Mouse (Mus musculus): ENCODE data around the gene Mepce. TPM values are rescaled to one million over a fixed set of nuclear protein-coding genes. Genes with fewer than 3 reads are reported as not detected.
A peak's percentile ranks its signal among the peaks of the same experiment; 100 is the strongest.
"Not testable (repeated sequence)": the region's sequence is repeated elsewhere in the genome, so short reads cannot be mapped to it uniquely, and the experiment has no call there.

Gene Mepce
- polyA plus RNA-seq, 1 experiment from 2014 or later: 6.2 TPM

GRCm38 (mm10) chr5:137756882-137757661, 30.4 kb downstream of the Mepce start:
- peak overlapping the region; percentile 64 for H3K27ac ChIP-seq (replicated peaks)
- ATAC-seq (ENCODE audit: extremely low read depth, insufficient number of reproducible peaks, low FRiP score, low TSS enrichment): 0 out of 2 replicates have a peak, but pooled peaks have one; percentile 14
- H3K4me3 ChIP-seq: no peak overlapping the region
- H3K4me2 ChIP-seq: 0 out of 2 replicates have a peak overlapping the region, but pooled peaks have one; percentile 11
- H3K4me1 ChIP-seq: peaks cover 56% of the 10 kb centered on the region
- peaks cover 72% of the 10 kb centered on the region for H3K36me3 ChIP-seq
- peak overlapping the region; percentile 66 for H3K9ac ChIP-seq
- no peaks in the 10 kb centered on the region for H3K9me3 ChIP-seq
- no peaks in the 10 kb centered on the region for H3K27me3 ChIP-seq (replicated peaks)
- WGBS: 31% methylated on average over 10 of the region's 10 CpGs

DNA sequence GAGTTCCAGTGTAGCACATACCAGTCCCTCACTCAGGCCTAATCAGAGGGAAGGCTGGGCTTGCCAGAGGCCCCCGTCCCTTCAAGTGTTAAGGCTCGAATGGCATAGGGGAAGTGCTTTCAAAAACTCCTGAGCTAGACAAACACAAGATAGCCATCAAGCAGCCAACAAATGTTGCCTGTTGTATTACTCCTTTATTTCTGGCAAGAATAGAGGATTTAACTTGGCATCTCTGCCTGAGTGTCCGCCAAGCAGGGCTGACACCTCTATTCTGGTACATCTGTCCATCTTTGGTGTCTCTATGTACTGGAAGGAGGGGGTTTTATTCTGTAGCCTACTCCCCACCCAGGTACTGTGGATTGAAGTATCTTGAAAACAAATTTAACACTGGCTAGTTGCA, 31.3 kb downstream of the Mepce start:
- H3K9ac ChIP-seq: no peak overlapping the region
- H3K36me3 ChIP-seq: peaks cover 81% of the 10 kb centered on the region
- ATAC-seq (ENCODE audit: extremely low read depth, insufficient number of reproducible peaks, low FRiP score, low TSS enrichment): no peak
- no peaks in the 10 kb centered on the region for H3K9me3 ChIP-seq
- WGBS: 53% methylated on average over 3 of the region's 3 CpGs
- no peak overlapping the region for H3K4me2 ChIP-seq
- no peaks in the 10 kb centered on the region for H3K27me3 ChIP-seq (replicated peaks)
- no peak overlapping the region for H3K4me3 ChIP-seq
- H3K4me1 ChIP-seq: peaks cover 65% of the 10 kb centered on the region
- H3K27ac ChIP-seq (replicated peaks): peak overlapping the region; percentile 64; the same call in 1 of the 2 replicates

DNA sequence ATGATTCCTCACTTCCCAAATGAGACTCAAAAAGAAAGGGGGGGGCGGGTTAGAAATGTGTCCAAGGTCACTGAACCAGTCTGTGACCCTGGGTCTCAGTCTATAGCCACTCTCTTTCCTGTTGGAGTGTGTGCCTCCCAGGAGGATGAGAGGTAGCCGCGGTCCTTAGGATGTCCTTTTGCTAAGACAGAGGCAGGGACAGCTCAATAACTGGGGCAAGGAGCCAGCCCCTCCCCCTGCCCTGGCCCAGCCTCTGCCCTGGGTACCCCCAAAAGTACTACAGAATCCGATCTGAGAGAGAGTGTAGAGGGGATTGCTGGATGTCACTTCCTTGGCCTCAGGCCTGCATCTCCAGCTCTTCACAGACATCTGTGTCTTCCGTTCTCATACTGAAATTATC, 32.0 kb downstream of the Mepce start:
- no peak for ATAC-seq (ENCODE audit: extremely low read depth, insufficient number of reproducible peaks, low FRiP score, low TSS enrichment)
- H3K36me3 ChIP-seq: peaks cover 88% of the 10 kb centered on the region
- no peak overlapping the region for H3K4me2 ChIP-seq
- H3K9ac ChIP-seq: peak overlapping the region; percentile 58; the same call in 1 of the 2 replicates
- peaks cover 72% of the 10 kb centered on the region for H3K4me1 ChIP-seq
- no peaks in the 10 kb centered on the region for H3K9me3 ChIP-seq
- WGBS: 78% methylated on average over 5 of the region's 5 CpGs
- H3K4me3 ChIP-seq: no peak overlapping the region
- H3K27ac ChIP-seq (replicated peaks): peak overlapping the region; percentile 44; the same call in 1 of the 2 replicates
- H3K27me3 ChIP-seq (replicated peaks): no peaks in the 10 kb centered on the region

DNA sequence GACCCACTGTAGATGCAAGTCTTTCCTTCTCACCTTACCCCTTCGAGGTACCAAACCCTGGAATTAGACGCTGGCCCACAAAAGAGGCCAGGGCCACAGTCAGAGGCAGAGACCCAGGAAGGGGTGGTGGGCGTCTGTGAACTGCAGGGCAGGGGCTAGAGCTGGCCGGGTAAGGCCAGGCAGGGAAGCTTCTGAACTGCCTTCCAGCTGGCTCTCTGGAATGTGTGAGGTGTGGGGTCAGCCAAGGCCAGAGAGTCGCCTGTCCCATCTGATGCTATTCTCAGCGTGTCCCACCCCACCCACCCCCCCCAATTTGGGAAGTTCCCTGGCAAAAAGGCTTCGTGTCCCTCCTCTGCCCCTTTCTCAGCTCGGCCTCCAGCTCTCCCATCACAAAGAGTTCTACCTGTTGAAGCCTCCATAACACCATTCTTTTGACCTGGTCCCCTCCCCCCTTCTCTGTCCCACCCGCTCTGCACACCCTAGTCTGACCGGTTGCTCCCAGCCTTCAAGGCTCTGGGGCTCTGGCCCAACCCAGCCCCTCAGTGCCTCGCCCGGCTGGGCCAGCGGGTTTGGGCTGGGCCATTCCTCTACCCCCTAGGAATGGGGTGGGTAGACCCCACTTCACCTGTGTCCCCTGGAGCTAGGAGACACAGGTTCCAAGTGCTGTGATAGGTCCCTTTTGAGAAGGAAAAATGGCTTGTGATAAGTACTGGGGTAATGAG, 34.2 kb downstream of the Mepce start:
- H3K4me2 ChIP-seq: peak overlapping the region; percentile 27
- ATAC-seq (ENCODE audit: extremely low read depth, insufficient number of reproducible peaks, low FRiP score, low TSS enrichment): no peak
- peak overlapping the region; percentile 38 for H3K9ac ChIP-seq

DNA sequence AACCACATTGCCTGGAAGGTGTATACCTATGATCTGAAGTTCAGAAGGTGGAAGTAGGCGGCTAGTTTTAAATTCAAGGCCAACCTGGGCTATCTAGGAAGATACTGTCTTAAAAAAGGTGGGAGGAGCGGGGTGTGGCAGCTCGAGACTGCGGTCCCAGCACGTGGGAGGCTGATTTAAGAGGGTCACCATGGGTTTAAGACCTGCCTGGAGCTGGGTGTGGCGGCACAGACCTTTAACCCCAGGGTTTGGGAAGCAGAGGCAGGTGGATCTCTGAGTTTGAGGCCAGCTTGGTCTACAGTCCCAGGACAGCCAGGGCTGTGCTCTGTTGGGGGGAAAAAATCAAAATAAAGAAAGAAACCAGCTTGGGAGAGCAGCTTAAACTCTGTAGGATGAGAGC, 35.5 kb downstream of the Mepce start:
- peak overlapping the region; percentile 82 for H3K27ac ChIP-seq (replicated peaks)

More for the DNA sequence above, 34.2 kb downstream of the Mepce start:
- Histone ChIP-seq H3K27ac (replicated peaks) (peak overlapping the region; percentile 55), H3K4me3 (no peak overlapping the region), H3K36me3 (peaks cover 80% of the 10 kb centered on the region), H3K4me1 (peaks cover 84% of the 10 kb centered on the region), H3K27me3 (replicated peaks) (no peaks in the 10 kb centered on the region), H3K9me3 (no peaks in the 10 kb centered on the region)
- 52% methylated on average over 13 of the region's 13 CpGs for WGBS

DNA sequence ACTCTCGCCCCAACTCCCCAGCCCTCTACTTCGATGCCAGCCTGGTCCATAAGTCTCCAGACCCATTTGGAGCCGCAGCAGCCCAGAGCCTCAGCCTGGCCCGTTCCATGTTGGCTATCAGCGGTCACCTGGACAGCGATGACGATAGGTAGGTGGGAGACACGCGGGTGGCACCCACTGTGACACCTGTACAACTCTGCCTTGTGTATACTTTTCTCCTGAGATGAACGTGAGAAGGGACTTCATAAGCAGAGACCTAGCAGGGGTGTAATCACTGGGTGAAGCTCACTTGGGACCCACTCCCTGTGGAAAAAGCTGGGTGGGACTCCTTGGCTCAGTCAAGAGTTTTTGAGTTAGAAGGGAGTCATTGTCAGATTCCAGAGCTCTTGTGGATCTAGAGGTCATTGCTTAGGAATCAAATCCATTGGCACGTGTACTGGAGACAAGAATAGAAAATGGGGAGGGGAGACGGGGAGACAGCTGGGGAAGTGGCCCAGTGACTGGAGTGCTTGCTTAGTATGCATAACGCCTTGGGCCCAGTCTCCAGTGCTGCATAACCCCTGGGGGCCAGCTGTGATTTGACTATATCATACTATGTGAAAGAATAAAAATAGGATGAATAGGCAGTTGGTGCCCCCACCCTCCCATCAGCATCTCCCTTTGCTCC, 36.1 kb downstream of the Mepce start:
- H3K36me3 ChIP-seq: peaks cover 65% of the 10 kb centered on the region
- H3K9me3 ChIP-seq: no peaks in the 10 kb centered on the region
- H3K9ac ChIP-seq: peak overlapping the region; percentile 42
- no peak for ATAC-seq (ENCODE audit: extremely low read depth, insufficient number of reproducible peaks, low FRiP score, low TSS enrichment)
- peak overlapping the region; percentile 82 for H3K27ac ChIP-seq (replicated peaks)
- WGBS: 78% methylated on average over 13 of the region's 13 CpGs
- H3K4me1 ChIP-seq: peaks cover 75% of the 10 kb centered on the region
- no peaks in the 10 kb centered on the region for H3K27me3 ChIP-seq (replicated peaks)
- peak overlapping the region; percentile 28; the same call in 1 of the 2 replicates for H3K4me2 ChIP-seq
- no peak overlapping the region for H3K4me3 ChIP-seq

More for the DNA sequence above, 35.5 kb downstream of the Mepce start:
- no peak for ATAC-seq (ENCODE audit: extremely low read depth, insufficient number of reproducible peaks, low FRiP score, low TSS enrichment)
- H3K27me3 ChIP-seq (replicated peaks): no peaks in the 10 kb centered on the region
- H3K4me3 ChIP-seq: no peak overlapping the region
- H3K4me2 ChIP-seq: no peak overlapping the region
- 87% methylated on average over 6 of the region's 6 CpGs for WGBS
- H3K36me3 ChIP-seq: peaks cover 69% of the 10 kb centered on the region
- peak overlapping the region; percentile 24; the same call in 1 of the 2 replicates for H3K9ac ChIP-seq
- peaks cover 81% of the 10 kb centered on the region for H3K4me1 ChIP-seq
- no peaks in the 10 kb centered on the region for H3K9me3 ChIP-seq

DNA sequence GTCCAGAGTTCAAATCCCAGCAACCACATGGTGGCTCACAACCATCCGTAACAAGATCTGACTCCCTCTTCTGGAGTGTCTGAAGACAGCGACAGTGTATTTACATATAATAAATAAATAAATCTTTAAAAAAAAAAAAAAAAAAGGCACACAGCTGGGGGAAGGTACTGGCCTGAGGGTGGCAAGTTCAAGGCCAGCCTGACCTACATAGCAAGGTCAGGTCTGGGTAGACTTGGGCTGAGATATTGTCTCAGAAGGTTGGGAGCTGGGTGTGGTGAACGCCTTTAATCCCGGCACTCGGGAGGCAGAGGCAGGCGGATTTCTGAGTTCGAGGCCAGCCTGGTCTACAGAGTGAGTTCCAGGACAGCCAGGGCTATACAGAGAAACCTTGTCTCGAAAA, 37.2 kb downstream of the Mepce start:
- not testable (repeated sequence) for H3K4me3 ChIP-seq; ATAC-seq (ENCODE audit: extremely low read depth, insufficient number of reproducible peaks, low FRiP score, low TSS enrichment); H3K9me3 ChIP-seq; H3K9ac ChIP-seq; H3K27me3 ChIP-seq (replicated peaks); H3K4me2 ChIP-seq
- 88% methylated on average over 7 of the region's 8 CpGs for WGBS
- H3K36me3 ChIP-seq: peaks cover 54% of the 10 kb centered on the region
- peak overlapping the region; percentile 82; the same call in 1 of the 2 replicates for H3K27ac ChIP-seq (replicated peaks)
- peaks cover 67% of the 10 kb centered on the region for H3K4me1 ChIP-seq

- peak overlapping the region; percentile 96 for H3K9ac ChIP-seq
- peak overlapping the region; percentile 63 for H3K4me3 ChIP-seq
- peaks cover 68% of the 10 kb centered on the region for H3K4me1 ChIP-seq
- 49% methylated on average over 6 of the region's 6 CpGs for WGBS
- no peaks in the 10 kb centered on the region for H3K27me3 ChIP-seq (replicated peaks)
- H3K4me2 ChIP-seq: peak overlapping the region; percentile 97
- peaks cover 49% of the 10 kb centered on the region for H3K36me3 ChIP-seq
- no peaks in the 10 kb centered on the region for H3K9me3 ChIP-seq
- H3K27ac ChIP-seq (replicated peaks): peak overlapping the region; percentile 99
- ATAC-seq (ENCODE audit: extremely low read depth, insufficient number of reproducible peaks, low FRiP score, low TSS enrichment): no peak
These were observed 38.1 kb downstream of the Mepce start for GRCm38 (mm10) chr5:137749196-137749836.

DNA sequence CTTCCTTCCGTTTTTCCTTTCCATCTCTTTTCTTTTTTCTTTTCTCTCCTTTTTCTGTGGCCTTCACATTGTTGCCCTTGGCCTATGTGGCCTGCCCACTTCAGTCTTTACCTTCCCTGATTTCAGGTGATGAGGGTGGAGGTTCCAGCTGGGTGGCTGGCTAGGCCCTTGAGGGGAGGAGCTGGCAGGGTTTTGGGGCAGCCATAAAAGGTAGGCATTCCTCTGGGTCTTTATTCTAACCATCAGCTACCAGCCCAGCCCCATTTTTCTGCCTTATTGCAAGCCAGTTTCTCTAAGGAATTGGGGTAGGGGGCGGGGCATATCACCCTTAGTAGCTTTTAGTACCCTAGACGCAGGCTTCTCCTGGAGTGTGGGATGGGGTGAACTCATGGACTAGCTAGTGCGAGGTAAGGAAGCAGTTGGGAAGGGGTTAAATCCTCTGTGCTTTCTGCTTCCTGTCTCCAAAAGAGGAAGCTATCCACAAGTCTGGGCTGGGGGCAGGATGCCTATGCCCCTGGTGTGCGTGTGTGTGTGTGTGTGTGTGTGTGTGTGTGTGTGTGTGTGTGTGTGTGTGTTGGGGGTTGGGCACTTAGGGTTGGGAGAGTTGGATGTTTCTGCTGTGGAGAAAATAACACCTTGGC, 39.2 kb downstream of the Mepce start:
- H3K36me3 ChIP-seq: peaks cover 38% of the 10 kb centered on the region
- peak overlapping the region; percentile 97 for H3K4me2 ChIP-seq
- 27% methylated on average over 5 of the region's 5 CpGs for WGBS
- peak overlapping the region; percentile 99 for H3K27ac ChIP-seq (replicated peaks)
- H3K4me3 ChIP-seq: peak overlapping the region; percentile 63
- H3K4me1 ChIP-seq: peaks cover 61% of the 10 kb centered on the region
- no peaks in the 10 kb centered on the region for H3K27me3 ChIP-seq (replicated peaks)
- H3K9me3 ChIP-seq: no peaks in the 10 kb centered on the region
- no peak for ATAC-seq (ENCODE audit: extremely low read depth, insufficient number of reproducible peaks, low FRiP score, low TSS enrichment)
- peak overlapping the region; percentile 96 for H3K9ac ChIP-seq

DNA sequence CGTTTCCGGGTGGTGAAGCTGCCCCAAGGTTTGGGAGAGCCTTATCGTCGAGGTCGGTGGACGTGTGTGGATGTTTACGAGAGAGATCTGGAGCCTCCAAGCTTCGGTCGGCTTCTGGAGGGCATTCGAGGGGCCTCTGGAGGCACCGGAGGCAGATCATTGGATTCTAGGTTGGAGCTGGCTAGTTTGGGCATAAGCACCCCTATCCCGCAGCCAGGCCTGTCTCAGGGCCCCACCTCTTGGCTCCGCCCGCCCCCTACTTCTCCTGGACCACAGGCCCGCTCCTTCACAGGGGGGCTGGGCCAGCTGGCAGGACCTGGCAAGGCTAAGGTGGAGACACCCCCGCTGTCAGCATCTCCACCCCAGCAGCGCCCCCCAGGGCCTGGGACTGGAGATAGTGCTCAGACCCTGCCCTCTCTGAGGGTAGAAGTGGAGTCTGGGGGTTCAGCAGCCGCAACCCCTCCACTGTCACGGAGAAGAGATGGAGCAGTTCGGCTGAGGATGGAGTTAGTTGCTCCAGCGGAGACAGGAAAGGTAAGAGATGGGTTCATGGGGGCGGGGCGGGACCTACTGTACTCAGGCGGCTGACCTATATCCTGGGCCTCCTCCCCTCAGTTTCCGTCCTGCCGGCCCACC, 40.0 kb downstream of the Mepce start:
- Histone ChIP-seq H3K9me3 (no peaks in the 10 kb centered on the region), H3K9ac (peak overlapping the region; percentile 96), H3K27ac (replicated peaks) (peak overlapping the region; percentile 99), H3K4me3 (peak overlapping the region; percentile 63), H3K36me3 (peaks cover 30% of the 10 kb centered on the region), H3K4me2 (peak overlapping the region; percentile 97), H3K27me3 (replicated peaks) (no peaks in the 10 kb centered on the region), H3K4me1 (peaks cover 53% of the 10 kb centered on the region)
- peak; percentile 53; the same call in 1 of the 2 replicates for ATAC-seq (ENCODE audit: extremely low read depth, insufficient number of reproducible peaks, low FRiP score, low TSS enrichment)
- 1% methylated on average over 26 of the region's 26 CpGs for WGBS
